Mouse (Mus musculus) ES-CJ7 (cell line): ENCODE measurements around the gene Wdhd1.

ENCODE experiments used
- DNase-seq: peaks from one replicate; pipeline ENCODE4 v3.0.0; 2011; ENCODE audit warnings: low read depth, low spot score

Gene Wdhd1

DNA sequence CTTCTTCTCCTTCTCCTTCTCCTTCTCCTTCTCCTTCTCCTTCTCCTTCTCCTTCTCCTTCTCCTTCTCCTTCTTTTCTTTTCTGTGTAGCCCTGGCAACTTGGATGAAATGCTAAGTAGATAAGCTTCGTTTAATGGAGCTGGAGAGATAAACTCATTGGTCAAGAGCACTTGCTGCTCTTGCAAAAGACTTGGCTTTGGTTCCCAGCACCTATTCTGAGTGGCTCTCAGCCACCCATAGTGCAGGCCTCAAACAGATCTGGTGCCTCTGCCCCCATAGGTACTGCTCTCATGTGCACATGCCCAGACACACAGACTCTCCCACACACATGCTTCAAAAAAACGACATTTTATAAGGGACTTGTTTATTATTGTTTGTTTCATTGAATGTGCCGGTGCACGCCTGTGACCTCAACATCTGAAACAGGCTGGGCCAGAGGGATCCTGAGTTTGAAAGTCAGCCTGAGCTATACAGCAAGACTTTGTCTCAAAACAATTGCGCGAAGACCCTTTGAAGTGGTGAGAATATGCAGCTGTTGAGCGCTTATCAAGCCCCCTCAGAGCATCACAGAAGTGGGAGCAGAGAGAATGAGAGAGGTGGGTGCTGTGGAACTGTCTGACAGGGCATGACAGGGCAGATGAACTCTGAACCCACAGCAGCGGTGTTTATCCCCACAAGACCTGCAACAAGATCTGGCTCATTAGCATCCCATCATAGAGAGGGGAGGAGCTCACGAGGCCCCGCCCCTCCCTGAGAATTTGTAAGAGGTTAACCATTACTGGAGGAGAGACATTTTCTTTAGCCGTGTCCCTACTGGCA, 53.8 kb downstream of the Wdhd1 start:
- peak; percentile 28 for DNase-seq

- peak; percentile 52 for DNase-seq
Measured at GRCm38 (mm10) chr14:47221567-47221966, 55.1 kb downstream of the Wdhd1 start.

- no peak for DNase-seq
Measured at GRCm38 (mm10) chr14:47220231-47221025, 56.2 kb downstream of the Wdhd1 start.

- DNase-seq: no peak
Measured at GRCm38 (mm10) chr14:47218766-47219606, 57.7 kb downstream of the Wdhd1 start.

GRCm38 (mm10) chr14:47216541-47216940, 60.1 kb downstream of the Wdhd1 start:
- no peak for DNase-seq

DNA sequence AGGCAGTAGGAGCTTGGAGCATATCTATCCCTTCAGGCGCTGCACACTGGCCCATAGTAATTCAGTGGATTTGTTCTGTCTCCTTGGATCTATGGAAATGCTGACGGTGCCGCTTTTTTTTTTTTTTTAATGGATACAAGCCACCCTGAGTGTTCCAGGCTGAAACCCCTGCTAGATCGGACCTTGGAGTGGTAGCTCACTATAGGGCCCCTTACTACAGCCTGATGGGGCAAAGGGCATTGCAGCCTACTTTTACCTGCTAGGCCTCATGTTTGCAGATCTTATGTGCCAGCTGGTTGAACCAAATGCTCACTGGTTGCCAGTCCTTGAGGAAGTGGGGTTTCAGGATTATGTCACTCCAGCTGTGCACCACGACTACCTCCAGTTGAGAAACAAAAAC, 62.3 kb downstream of the Wdhd1 start:
- no peak for DNase-seq

GRCm38 (mm10) chr14:47213305-47213704, 63.4 kb downstream of the Wdhd1 start:
- no peak for DNase-seq

DNA sequence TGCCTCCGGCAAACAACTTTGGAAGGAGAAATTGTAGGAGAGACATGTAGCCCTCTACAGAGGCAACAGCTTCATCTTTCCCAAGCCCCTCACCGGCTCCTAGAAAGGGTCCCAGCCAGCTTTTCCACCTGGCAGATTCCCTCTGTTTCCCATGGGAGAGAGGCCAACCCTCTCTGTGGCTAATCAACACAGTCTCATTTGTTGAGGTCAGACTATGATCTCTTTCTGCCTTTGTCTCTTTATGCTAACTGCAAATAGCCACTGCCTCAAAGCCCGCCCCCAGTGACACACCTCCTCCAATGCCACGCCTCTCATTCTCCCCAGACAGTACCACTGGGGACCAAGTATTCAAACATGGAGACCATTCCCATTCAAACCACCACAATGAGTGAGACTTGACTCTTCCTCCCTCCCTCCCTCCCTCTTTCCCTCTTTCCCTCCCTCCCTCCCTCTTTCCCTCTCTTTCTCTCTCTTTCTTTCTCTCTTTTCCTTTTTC, 66.9 kb downstream of the Wdhd1 start:
- DNase-seq: peak; percentile 17

DNA sequence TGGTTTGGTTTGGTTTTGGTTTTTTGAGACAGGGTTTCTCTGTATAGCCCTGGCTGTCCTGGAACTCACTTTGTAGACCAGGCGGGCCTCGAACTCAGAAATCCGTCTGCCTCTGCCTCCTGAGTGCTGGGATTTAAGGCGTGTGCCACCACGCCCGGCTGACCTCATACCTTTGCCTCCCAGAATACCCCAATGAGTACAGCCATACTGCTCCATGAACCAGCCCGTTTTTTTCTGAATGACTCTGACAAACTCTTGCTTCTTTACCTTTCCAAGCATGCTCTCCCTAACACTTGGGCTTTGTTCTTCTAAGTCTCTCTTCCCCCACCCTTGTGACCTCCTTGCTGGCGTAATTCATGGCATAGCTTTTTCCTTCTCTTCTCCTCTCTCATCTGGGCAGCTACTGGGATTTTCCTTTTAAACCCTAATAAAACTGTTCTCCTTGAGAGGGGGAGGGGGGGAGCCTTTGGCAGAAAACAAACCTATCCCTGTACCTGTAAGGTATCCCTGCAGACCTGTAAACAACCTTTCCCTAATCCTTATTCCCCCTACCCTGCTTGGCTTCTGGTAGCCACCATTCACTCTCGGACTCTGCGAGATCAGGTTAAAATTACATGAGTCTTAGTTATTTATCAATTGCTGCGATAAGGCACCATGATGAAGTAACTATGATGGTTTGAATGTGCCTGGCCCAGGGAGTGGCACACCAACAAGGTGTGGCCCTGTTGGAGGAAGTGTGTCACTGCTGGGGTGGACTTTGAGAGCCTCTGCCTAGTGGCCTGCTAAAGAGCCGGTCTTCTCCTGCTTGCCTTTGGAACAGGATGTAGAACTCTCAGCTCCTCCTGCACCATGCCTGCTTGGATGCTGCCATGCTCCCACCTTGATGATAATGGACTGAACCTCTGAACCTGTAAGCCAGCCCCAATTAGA, 67.8 kb downstream of the Wdhd1 start:
- DNase-seq: no peak

- no peak for DNase-seq
Measured at GRCm38 (mm10) chr14:47206601-47207000, 70.1 kb downstream of the Wdhd1 start.

GRCm38 (mm10) chr14:47205270-47205972, 71.2 kb downstream of the Wdhd1 start:
- no peak for DNase-seq

DNA sequence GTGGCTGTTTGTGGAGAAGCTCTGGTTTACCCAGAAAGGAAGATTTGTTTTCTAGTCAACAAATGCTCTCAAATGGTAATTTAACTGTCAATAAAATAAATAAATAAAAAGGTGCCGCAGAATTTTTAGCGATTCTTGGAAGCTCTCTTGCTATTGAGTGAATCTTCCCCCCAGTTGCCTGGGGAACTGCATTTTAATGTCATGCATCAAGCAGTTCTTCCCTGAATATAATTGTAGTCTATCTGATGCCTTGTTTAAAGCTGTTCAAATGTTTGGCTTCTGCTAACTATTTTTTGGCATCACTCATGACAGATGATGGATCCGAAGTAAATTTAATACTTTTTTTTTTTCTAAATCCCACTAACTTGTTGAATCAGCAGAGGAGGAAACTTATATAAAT, 79.3 kb downstream of the Wdhd1 start:
- DNase-seq: no peak

GRCm38 (mm10) chr14:47196711-47197110, 79.9 kb downstream of the Wdhd1 start:
- no peak for DNase-seq

DNA sequence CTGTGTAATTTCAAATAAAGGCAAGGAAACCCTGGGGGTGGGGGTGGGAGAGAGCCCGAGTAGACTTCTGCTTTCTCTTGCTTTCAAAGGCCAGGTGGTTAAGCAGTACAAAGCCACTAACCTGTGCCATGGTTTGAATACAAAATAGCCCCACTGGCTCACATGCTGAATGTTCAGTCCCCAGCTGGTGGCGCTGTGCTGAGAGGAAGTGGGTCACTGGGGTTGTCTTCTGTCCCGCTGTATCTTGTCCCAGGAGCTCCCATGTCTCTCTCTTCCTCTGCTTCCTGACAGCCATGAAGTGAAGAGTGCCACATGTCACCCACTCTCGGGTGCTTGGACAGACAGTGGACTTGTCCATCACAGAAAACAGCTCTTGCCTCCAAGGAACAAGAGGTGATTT, 82.6 kb downstream of the Wdhd1 start:
- DNase-seq: peak; percentile 30

DNA sequence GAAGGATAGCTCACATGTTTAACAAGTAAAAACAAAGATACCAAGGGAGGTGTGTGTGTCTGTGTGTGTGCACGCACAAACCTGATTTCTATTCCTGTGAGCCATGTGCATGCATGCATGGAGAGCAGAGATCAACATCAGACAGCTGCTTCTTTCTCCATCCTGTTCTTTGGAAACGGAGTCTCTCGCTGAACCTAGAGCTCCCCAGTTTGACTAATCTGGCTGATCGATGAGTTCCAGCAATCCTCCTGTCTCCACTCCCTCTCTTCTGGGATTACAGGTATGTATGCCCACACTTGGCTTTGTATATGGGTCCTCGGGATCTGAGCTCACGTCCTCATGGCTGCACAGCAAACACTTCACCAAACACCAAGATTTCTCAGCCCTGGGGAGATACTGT, 83.2 kb downstream of the Wdhd1 start:
- no peak for DNase-seq

DNA sequence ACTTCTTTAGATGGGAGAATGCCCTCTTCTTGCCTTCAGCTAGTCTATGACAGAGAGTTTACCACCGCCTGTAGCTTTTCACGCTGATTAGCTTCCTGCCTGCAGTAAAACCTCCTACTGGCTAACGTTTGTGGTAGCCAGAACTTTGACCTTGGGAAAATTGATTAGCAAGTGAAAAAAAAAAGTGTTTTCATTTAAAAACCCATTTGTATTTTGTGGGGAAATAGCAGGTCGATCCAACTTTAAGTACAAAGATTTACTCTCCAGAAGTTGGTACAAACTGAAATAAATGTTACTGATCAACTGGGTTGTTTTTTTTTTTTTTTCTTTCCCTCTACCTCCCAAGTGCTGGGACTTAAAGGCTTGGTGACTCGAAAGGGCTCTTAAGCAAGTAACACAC, 84.8 kb downstream of the Wdhd1 start:
- DNase-seq: no peak
